Mouse (Mus musculus) kidney, embryonic 15.5 days (tissue): ENCODE measurements around the gene Gm12248. TPM values are rescaled to one million over a fixed set of nuclear protein-coding genes. Genes with fewer than 3 reads are reported as not detected.

Experiments
- ATAC-seq: fragments of 200-750 bp; cut with Nextera tagmentation; replicated peaks from 2 replicates; pipeline ENCODE4 v1.8.0; 2017; ENCODE audit warnings: moderate TSS enrichment; ENCODE audit not compliant: low FRiP score
- H3K27ac ChIP-seq: fragments of 300-500 bp; sonication (generic); 2 replicates; pipeline ENCODE4 v1.5.1; 2015; ENCODE audit warnings: mild to moderate bottlenecking, inconsistent platforms
- H3K27me3 ChIP-seq: fragments of 300-500 bp; sonication (generic); 2 replicates; pipeline ENCODE4 v1.6.1; 2015; ENCODE audit warnings: inconsistent platforms
- H3K36me3 ChIP-seq: fragments of 300-500 bp; sonication (generic); 2 replicates; pipeline ENCODE4 v1.6.1; 2015; ENCODE audit warnings: inconsistent platforms
- H3K4me1 ChIP-seq: fragments of 300-500 bp; sonication (generic); 2 replicates; pipeline ENCODE4 v1.6.1; 2015; ENCODE audit warnings: inconsistent platforms
- H3K4me2 ChIP-seq: fragments of 300-500 bp; sonication (generic); 2 replicates; pipeline ENCODE4 v1.6.1; 2015; ENCODE audit warnings: moderate library complexity, mild to moderate bottlenecking, inconsistent platforms
- H3K4me3 ChIP-seq: fragments of 300-500 bp; sonication (generic); replicated peaks from 2 replicates; pipeline ENCODE4 v1.5.1; 2015; ENCODE audit warnings: mild to moderate bottlenecking, inconsistent platforms
- H3K9ac ChIP-seq: fragments of 300-500 bp; sonication (generic); 2 replicates; pipeline ENCODE4 v1.6.1; 2015; ENCODE audit warnings: mild to moderate bottlenecking, inconsistent platforms
- H3K9me3 ChIP-seq: fragments of 300-500 bp; sonication (generic); replicated peaks from 2 replicates; pipeline ENCODE4 v1.6.1; 2016; ENCODE audit warnings: inconsistent platforms
- WGBS: fragments of 180-500 bp; shearing (Covaris S2); methylation state at CpG from one replicate; pipeline ENCODE4 v1.1.7; 2015; ENCODE audit warnings: mixed read lengths; 5-methylcytosine and 5-hydroxymethylcytosine counted together
- polyA plus RNA-seq: library from polyadenylated mRNA; unstranded; fragments of >200 nt; fragmentation: Nextera tagmentation; extraction: Ambion mirVana; gene quantifications from 2 replicates; pipeline ENCODE4 v1.2.1, GENCODE M21; 2015

The Gm12248 gene
- polyA plus RNA-seq, 1 experiment from 2014 or later, result 0.21 TPM

DNA sequence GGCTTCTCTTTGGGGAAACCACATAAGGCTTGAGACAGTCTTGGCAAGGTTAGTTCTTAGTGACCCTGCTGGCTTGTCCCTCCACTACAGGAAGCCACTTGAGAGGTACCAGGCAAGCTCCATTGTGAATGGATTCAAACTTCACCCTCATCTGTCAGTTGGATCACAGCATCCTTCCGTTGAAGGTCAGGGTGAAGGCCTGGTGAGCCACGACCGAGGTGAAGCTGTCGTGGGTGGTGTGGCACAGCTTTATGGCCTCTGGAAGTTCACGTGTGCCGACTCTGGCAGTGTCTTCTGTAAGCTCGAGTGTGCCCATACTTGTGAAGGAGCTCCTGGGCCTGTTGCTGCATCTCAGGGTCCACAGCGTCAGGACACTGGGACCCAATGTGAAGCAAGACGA lies 28.4 kb upstream of the Gm12248 start:
- H3K4me3 ChIP-seq, result no peak overlapping the region
- 84% methylated on average over 9 of the region's 9 CpGs for WGBS
- H3K4me2 ChIP-seq, result no peak overlapping the region
- H3K9ac ChIP-seq, result no peak overlapping the region
- H3K4me1 ChIP-seq, result peaks cover 3% of the 10 kb centered on the region; the same call in 1 of the 2 replicates
- H3K27me3 ChIP-seq, result no peaks in the 10 kb centered on the region
- H3K9me3 ChIP-seq, result no peaks in the 10 kb centered on the region
- no peak overlapping the region for H3K27ac ChIP-seq
- H3K36me3 ChIP-seq, result peaks cover 99% of the 10 kb centered on the region
- ATAC-seq, result no peak

DNA sequence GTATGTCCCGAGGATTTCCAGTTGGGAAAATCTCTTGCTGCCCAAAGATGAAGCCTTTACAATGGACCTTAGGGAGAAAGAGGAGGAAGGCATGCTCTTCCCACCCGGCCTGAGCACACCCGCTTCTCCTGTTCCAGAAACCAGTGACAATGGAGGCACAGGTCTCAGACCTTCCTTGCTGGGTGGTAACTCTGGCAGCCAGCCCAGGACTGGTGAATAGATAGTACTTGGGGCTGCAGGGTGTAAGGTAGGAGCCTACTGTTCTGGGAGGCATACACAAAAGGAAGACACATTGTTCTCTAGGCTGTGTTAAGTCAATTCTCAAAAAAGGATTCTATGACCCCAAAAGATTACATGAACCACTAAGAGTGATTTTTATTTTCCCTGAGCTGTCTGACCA lies 27.7 kb upstream of the Gm12248 start:
- Histone ChIP-seq H3K4me1 (no peaks in the 10 kb centered on the region), H3K27ac (no peak overlapping the region), H3K4me2 (no peak overlapping the region), H3K9me3 (no peaks in the 10 kb centered on the region), H3K27me3 (no peaks in the 10 kb centered on the region), H3K36me3 (peaks cover 99% of the 10 kb centered on the region), H3K4me3 (no peak overlapping the region), H3K9ac (no peak overlapping the region)
- ATAC-seq, result no peak
- WGBS, result 85% methylated on average over 3 of the region's 3 CpGs

DNA sequence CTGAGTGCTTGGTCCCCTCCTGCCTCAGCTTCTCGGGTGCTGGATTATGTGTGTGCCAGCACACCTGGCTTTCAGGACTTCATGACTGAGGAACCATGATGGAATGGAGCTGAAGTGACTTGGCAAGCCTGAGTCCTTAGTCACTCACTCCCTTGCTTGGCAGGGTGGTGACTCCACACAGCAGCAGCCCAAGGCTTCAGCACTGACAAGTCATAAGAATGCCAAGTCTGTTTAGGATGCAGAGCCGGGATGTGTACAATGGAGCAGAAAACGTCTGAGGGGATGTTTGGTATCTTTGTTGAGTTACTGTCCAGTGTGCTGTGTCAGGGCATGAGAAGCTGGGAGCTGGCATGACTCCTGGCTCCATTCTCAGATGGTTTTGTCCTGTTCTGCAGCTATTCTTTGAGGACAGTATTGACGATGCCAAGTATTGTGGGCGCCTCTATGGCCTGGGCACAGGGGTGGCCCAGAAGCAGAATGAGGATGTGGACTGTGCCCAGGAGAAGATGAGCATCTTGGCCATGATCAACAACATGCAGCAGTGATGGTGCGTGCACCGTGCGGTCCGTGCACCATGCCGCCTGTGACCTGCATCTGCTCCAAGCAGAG lies 24.2 kb upstream of the Gm12248 start:
- Histone ChIP-seq H3K27ac (no peak overlapping the region), H3K36me3 (peaks cover 98% of the 10 kb centered on the region), H3K9me3 (no peaks in the 10 kb centered on the region), H3K4me2 (no peak overlapping the region), H3K4me1 (no peaks in the 10 kb centered on the region), H3K27me3 (no peaks in the 10 kb centered on the region), H3K9ac (no peak overlapping the region), H3K4me3 (no peak overlapping the region)
- ATAC-seq, result no peak
- WGBS, result 94% methylated on average over 10 of the region's 10 CpGs

DNA sequence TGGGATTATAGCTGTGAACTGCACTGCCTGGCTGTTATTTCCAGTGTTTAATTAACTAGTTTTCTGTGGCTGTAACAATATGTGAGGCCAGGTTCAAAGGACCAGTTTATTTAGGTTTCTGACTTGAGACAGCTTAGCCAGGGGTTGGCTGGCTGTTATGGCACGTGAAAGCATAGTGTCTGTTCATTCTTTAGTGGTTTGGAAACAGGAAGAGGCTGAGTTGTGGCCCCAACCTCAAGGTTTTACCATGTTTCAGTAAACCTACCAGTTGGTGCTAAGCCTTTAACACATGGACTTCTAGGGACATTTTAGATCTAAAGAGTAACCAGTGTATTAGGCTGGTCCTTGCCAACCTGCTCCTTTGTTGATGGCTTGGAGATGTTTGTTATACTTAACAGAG lies 23.6 kb upstream of the Gm12248 start:
- H3K4me2 ChIP-seq, result no peak overlapping the region
- no peak overlapping the region for H3K9ac ChIP-seq
- no peaks in the 10 kb centered on the region for H3K27me3 ChIP-seq
- no peak overlapping the region for H3K4me3 ChIP-seq
- no peaks in the 10 kb centered on the region for H3K9me3 ChIP-seq
- no peak overlapping the region for H3K27ac ChIP-seq
- H3K4me1 ChIP-seq, result no peaks in the 10 kb centered on the region
- H3K36me3 ChIP-seq, result peaks cover 98% of the 10 kb centered on the region
- ATAC-seq, result no peak
- 88% methylated on average over 1 of the region's 1 CpGs for WGBS

DNA sequence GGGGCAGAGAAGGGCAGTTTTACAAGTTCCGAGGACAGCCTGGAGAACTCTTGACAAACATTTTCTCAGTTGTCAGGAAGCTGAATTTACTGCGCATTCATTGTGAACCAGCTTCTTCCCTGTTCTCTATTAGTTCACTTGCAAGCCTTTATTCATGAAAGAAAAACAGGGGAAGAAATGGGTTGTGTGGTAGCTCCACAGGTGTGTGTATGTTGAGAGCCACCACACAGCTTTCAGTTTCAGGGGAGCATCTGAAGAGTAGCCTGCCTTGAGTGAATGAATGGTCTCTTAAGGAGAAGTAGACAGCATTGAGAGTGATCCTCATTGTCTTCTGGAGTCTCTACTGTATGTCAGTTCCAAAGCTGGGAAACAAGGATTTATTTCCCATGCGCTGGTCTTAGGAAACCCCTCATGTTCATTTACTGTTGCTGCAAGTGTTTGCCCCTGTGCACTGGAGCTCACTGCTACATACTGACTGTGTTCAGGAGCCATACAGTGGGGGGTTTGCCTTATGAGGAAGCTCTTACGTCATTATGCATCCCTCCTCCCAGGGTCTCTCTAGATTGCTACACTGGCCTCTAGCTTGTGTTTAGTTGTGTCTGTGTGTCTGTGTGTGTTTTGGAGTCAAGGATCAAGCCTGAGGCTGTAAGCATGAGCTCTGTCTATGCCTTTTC lies 14.9 kb upstream of the Gm12248 start:
- H3K4me2 ChIP-seq, result no peak overlapping the region
- no peaks in the 10 kb centered on the region for H3K9me3 ChIP-seq
- H3K27ac ChIP-seq, result no peak overlapping the region
- H3K36me3 ChIP-seq, result peaks cover 35% of the 10 kb centered on the region
- WGBS, result 68% methylated on average over 4 of the region's 4 CpGs
- no peak overlapping the region for H3K4me3 ChIP-seq
- peaks cover 26% of the 10 kb centered on the region for H3K4me1 ChIP-seq
- no peaks in the 10 kb centered on the region for H3K27me3 ChIP-seq
- ATAC-seq, result no peak
- no peak overlapping the region for H3K9ac ChIP-seq

DNA sequence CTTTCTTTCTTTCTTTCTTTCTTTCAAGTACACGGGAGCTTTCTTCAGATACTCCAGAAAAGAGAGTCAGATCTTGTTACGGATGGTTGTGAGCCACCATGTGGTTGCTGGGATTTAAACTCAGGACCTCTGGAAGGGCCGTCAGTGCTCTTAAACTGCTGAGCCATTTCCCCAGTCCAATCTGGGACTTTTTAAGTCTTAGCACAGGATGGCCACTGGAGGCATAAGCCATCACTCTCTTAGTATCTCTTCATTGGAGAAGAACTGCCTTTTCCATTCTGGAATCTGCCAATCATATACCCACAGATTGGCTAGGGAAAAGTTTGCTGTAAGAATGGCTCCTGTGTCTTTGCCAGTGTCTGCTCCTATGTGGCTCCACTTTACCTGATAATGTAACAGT lies 14.1 kb upstream of the Gm12248 start:
- Histone ChIP-seq H3K27ac (no peak overlapping the region), H3K9me3 (no peaks in the 10 kb centered on the region), H3K27me3 (no peaks in the 10 kb centered on the region), H3K4me1 (peaks cover 30% of the 10 kb centered on the region), H3K36me3 (peaks cover 27% of the 10 kb centered on the region), H3K4me2 (no peak overlapping the region), H3K4me3 (no peak overlapping the region), H3K9ac (no peak overlapping the region)
- ATAC-seq, result no peak
- 42% methylated on average over 3 of the region's 3 CpGs for WGBS

DNA sequence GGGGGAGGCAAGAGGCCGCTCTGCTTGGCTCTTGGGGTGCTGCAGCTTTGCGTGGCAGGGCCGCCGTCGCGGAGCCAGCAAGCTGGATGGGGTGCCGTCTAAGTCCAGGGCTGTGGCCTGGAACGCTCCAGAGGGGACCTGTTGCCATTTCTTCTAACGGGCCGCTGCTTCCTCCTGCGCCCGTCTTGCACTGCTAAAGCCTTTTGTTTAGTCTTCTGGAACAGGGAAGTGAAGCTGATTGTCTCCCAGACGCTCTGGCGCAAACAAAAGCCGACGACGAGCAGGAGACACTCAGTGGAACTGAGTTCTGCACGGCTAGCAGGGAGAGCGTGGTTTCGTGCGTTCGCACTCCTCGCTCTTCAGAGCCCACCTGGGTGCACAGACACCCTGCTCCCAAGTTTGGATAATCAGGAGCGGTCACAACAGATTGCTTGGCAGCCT lies 11.4 kb upstream of the Gm12248 start:
- ATAC-seq, result no peak; the same call in none of the 2 replicates
- Histone ChIP-seq H3K4me2 (peak overlapping the region; percentile 66), H3K27ac (peak overlapping the region; percentile 94), H3K9me3 (no peaks in the 10 kb centered on the region), H3K36me3 (peaks cover under 1% of the 10 kb centered on the region), H3K27me3 (no peaks in the 10 kb centered on the region), H3K9ac (peak overlapping the region; percentile 86), H3K4me1 (peaks cover 30% of the 10 kb centered on the region), H3K4me3 (peak overlapping the region; percentile 88)
- under 1% methylated on average over 24 of the region's 24 CpGs for WGBS

DNA sequence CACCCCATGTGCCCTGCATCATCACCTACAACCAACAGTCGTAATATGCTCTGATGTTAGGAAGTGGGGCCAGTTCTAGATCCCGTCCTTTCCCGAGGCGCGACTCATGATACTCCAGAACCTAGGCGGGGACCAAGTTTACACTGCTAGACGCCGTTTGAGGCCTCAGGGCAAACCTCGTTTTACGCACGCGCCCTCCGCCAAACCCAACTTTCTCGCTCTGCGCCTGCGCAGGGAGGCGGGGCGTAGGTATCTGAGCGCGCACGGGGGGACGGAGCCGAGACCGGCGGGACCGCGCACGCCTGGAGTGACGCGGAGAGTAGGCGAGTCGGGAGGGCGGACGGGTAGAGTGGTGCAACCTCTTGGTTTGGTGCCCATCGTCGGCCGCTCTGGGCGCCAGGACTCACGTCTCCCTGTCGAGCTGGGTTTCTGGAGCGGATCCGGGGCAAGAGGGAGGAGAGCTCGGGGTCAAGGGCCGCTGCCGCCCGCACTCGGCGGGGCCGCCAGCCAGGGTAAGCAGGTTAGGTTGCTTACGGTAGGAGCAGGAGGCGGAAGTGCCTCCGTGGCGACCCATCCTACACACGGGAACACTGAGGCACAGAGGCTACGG lies 10.9 kb upstream of the Gm12248 start, which contains the start of gene Cnot8:
TSS of gene Cnot8 (plus strand) at position 457 of the 610 bp plus-strand sequence.
- H3K27ac ChIP-seq, result peak within 1 kb of the TSS; percentile 94
- no peaks in the 10 kb centered on the region for H3K36me3 ChIP-seq
- H3K9me3 ChIP-seq, result no peaks in the 10 kb centered on the region
- ATAC-seq, result peak; percentile 97
- peak within 1 kb of the TSS; percentile 66 for H3K4me2 ChIP-seq
- peaks cover 30% of the 10 kb centered on the region for H3K4me1 ChIP-seq
- peak within 1 kb of the TSS; percentile 86 for H3K9ac ChIP-seq
- WGBS, result under 1% methylated on average over 55 of the region's 55 CpGs
- H3K4me3 ChIP-seq, result peak within 1 kb of the TSS; percentile 88
- H3K27me3 ChIP-seq, result no peaks in the 10 kb centered on the region

DNA sequence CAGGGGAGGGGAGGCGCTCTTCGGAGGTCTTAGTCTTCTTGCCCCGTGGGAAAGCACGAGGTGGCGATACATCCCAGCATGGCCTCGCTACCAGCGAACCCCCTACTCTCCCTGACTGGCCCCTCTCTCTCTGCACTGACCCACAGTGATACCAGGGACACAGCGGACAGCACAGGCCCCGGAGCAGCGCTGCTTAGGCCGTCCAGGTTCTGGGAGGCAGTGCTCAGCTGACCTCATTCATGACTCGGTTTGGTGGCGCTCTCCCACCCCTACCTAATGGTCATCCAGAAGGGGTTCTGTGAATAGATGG lies 10.4 kb upstream of the Gm12248 start:
- peak overlapping the region; percentile 88 for H3K4me3 ChIP-seq
- 49% methylated on average over 13 of the region's 13 CpGs for WGBS
- peaks cover 30% of the 10 kb centered on the region for H3K4me1 ChIP-seq
- 0 out of 2 replicates have a peak, but pooled peaks cover 3% of the 10 kb centered on the region for H3K27me3 ChIP-seq
- H3K9ac ChIP-seq, result peak overlapping the region; percentile 48
- ATAC-seq, result peak; percentile 44
- peak overlapping the region; percentile 66 for H3K4me2 ChIP-seq
- H3K36me3 ChIP-seq, result no peaks in the 10 kb centered on the region
- H3K27ac ChIP-seq, result peak overlapping the region; percentile 94
- no peaks in the 10 kb centered on the region for H3K9me3 ChIP-seq

DNA sequence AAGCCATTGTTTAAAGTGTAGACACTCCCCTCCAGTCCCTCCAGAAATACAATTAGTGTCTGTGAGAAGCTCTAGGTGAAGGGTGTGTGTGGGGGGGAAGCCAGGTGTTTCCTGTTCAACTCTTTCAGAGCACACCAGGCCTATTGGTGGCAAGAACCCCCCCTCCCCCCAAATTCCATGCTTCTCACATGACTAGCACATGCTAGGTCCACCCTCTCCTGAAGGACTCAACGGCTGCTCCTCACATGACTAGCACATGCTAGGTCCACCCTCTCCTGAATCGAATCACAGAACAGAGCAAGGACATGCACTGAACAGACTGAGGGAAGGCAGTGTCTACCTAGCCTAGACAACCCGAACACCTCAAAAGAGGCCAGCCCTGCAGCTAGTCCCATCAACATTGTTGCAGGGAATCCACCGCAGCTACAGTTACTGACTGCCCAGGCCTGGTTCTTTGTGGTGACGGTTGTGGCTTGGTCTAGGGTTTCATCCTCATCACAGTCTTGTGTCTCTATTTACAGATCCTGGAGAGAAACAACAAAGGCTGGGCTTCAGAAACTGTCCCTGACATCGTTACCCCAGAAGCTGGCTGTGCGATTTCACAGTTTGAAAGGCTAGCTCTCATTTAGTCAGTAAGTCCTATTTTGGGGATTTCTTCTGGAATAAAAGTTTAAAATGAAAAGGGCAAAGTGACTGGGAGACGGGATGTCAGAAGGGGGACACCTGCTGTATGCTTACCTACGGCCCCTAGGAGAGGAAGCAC lies 9.8 kb upstream of the Gm12248 start:
- no peak for ATAC-seq

DNA sequence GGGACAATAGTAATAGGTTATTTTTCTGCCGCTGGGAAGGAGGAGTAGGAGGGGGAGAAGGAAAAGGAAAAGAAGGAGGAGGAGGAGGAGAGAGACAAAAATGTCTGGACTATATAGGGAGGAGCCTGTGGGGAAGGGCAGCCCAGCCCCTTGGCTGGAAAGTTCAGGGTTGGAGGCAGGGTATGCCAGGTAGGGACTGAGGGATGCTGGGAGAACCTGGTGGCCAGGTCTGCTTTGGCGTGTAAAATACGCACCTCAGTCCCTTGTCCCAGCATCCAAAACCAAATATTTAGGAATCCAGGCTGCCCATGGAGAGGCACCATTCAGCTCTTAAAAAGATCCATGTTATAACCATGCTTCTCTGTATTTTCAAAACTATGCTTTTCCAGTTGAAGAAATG lies 9.2 kb upstream of the Gm12248 start:
- H3K9me3 ChIP-seq, result no peaks in the 10 kb centered on the region
- H3K4me1 ChIP-seq, result peaks cover 35% of the 10 kb centered on the region
- H3K27ac ChIP-seq, result no peak overlapping the region; the same call in 1 of the 2 replicates
- 84% methylated on average over 3 of the region's 3 CpGs for WGBS
- ATAC-seq, result no peak
- 0 out of 2 replicates have a peak, but pooled peaks cover 8% of the 10 kb centered on the region for H3K27me3 ChIP-seq
- H3K9ac ChIP-seq, result no peak overlapping the region
- H3K4me2 ChIP-seq, result no peak overlapping the region
- H3K36me3 ChIP-seq, result no peaks in the 10 kb centered on the region
- H3K4me3 ChIP-seq, result no peak overlapping the region

More for the DNA sequence above, 9.8 kb upstream of the Gm12248 start:
- Histone ChIP-seq H3K4me1 (peaks cover 33% of the 10 kb centered on the region), H3K9ac (no peak overlapping the region), H3K4me2 (peak overlapping the region; percentile 66), H3K4me3 (peak overlapping the region; percentile 88), H3K27ac (peak overlapping the region; percentile 94; the same call in 1 of the 2 replicates), H3K36me3 (no peaks in the 10 kb centered on the region), H3K27me3 (0 out of 2 replicates have a peak, but pooled peaks cover 3% of the 10 kb centered on the region), H3K9me3 (no peaks in the 10 kb centered on the region)
- WGBS, result 85% methylated on average over 9 of the region's 9 CpGs
